ENCODE assay signal across 10 mouse cellular contexts in genomic region chr2:49732745-49733655, GRCm38 (mm10). TPM values are rescaled to one million over a fixed set of nuclear protein-coding genes. Genes with fewer than 3 reads are reported as not detected.
DNase-seq lines count a peak whose midpoint lies in the region; ATAC-seq and TF ChIP-seq lines count a peak whose summit lies in the region.
"Had no signal": no experiment of that assay in that cellular context is flagged by ENCODE, and none has a peak within 500 bp of the region (broad histone marks: within the 10 kb centered on the region; RNA-seq: fewer than 3 reads in every experiment).

No protein-coding gene starts in this region.

- ATAC-seq in hindbrain, embryonic 15.5 days (ENCODE audit: low FRiP score, low read depth) = no peak
- ATAC-seq in hindbrain, embryonic 12.5 days (ENCODE audit: low FRiP score) = no peak
- ATAC-seq in Patski = peak; percentile 27
- ATAC-seq in forebrain, embryonic 16.5 days = no peak
- peak; percentile 21 for ATAC-seq in megakaryocyte progenitor cell, adult 5-6 weeks (replicated peaks; ENCODE audit: poor library complexity)
- ATAC-seq: intestine, postnatal 0 days had no signal

- no peaks in the 10 kb centered on the region for H3K4me1 ChIP-seq in hindbrain, embryonic 15.5 days (replicated peaks)
- H3K4me1 ChIP-seq in hindbrain, embryonic 12.5 days = peaks cover 4% of the 10 kb centered on the region; the same call in 1 of the 2 replicates
- H3K4me1 ChIP-seq in forebrain, embryonic 16.5 days (replicated peaks; ENCODE audit: control insufficient read depth, insufficient read depth, low read length) = no peaks in the 10 kb centered on the region

- no peak overlapping the region for H3K4me3 ChIP-seq in hindbrain, embryonic 15.5 days
- no peak overlapping the region for H3K4me3 ChIP-seq in hindbrain, embryonic 12.5 days
- H3K4me3 ChIP-seq in forebrain, embryonic 16.5 days (replicated peaks; ENCODE audit: low read length) = no peak overlapping the region

- 74% methylated on average over 11 of the region's 11 CpGs for WGBS in hindbrain, embryonic 15.5 days
- 58% methylated on average over 11 of the region's 11 CpGs for WGBS in hindbrain, embryonic 12.5 days
- 59% methylated on average over 11 of the region's 11 CpGs for WGBS in forebrain, embryonic 16.5 days

- H3K27me3 ChIP-seq in hindbrain, embryonic 15.5 days = no peaks in the 10 kb centered on the region
- H3K27me3 ChIP-seq in hindbrain, embryonic 12.5 days = no peaks in the 10 kb centered on the region
- no peaks in the 10 kb centered on the region for H3K27me3 ChIP-seq in Patski
- no peaks in the 10 kb centered on the region for H3K27me3 ChIP-seq in forebrain, embryonic 16.5 days (replicated peaks; ENCODE audit: control insufficient read depth, insufficient read depth, low read length)

- no peak overlapping the region for H3K4me2 ChIP-seq in hindbrain, embryonic 15.5 days
- H3K4me2 ChIP-seq in hindbrain, embryonic 12.5 days (replicated peaks) = no peak overlapping the region
- H3K4me2 ChIP-seq in forebrain, embryonic 16.5 days (ENCODE audit: low read length) = no peak overlapping the region

- DNase-seq in Patski (ENCODE audit: low read depth, low spot score) = no peak
- no peak for DNase-seq in gastrocnemius, postnatal 4 days (ENCODE audit: low spot score in 2 of 2)
- DNase-seq in spleen, postnatal 10 days (ENCODE audit: low spot score in 2 of 2) = no peak
- no peak for DNase-seq in yolk sac, embryonic 10.5 days (ENCODE audit: low spot score)
- DNase-seq: cerebellum, postnatal 14 days had no signal

- TF ChIP-seq CTCF in Patski (IDR thresholded peaks at IDR 0.05) = no peak

- in situ Hi-C loops in Patski (cut with MboI; ENCODE audit: low pct_unique_long_range_greater_than_20kb) = loop anchor here (10.0 to 25.0 kb wide), 2 partner anchors 808 to 1946 kb away; no protein-coding TSS in a partner anchor

- CTCF ChIA-PET in Patski (lab: Charles Lee) = interaction anchor here (0.7 to 3.5 kb wide), 13 partner anchors 10 to 784 kb away, joined by 3 to 24 read pairs (median 5); partner anchors contain the start of gene Mbd5

- POLR2A ChIA-PET in Patski (lab: Charles Lee) = no interaction called here

- H3K27ac ChIP-seq in hindbrain, embryonic 15.5 days (replicated peaks) = 0 out of 2 replicates have a peak overlapping the region, but pooled peaks have one; percentile 26
- no peak overlapping the region for H3K27ac ChIP-seq in hindbrain, embryonic 12.5 days
- 0 out of 2 replicates have a peak overlapping the region, but pooled peaks have one; percentile 20 for H3K27ac ChIP-seq in forebrain, embryonic 16.5 days (ENCODE audit: low read length)

- H3K9ac ChIP-seq in hindbrain, embryonic 15.5 days = no peak overlapping the region
- no peak overlapping the region for H3K9ac ChIP-seq in hindbrain, embryonic 12.5 days
- no peak overlapping the region for H3K9ac ChIP-seq in forebrain, embryonic 16.5 days (replicated peaks; ENCODE audit: low read depth, low read length)

- H3K9me3 ChIP-seq in hindbrain, embryonic 15.5 days = no peaks in the 10 kb centered on the region
- H3K9me3 ChIP-seq in hindbrain, embryonic 12.5 days (replicated peaks) = no peaks in the 10 kb centered on the region
- H3K9me3 ChIP-seq in forebrain, embryonic 16.5 days (ENCODE audit: control insufficient read depth, low read length) = no peaks in the 10 kb centered on the region

- peaks cover 47% of the 10 kb centered on the region for H3K36me3 ChIP-seq in hindbrain, embryonic 15.5 days
- peaks cover 59% of the 10 kb centered on the region for H3K36me3 ChIP-seq in hindbrain, embryonic 12.5 days
- peaks cover 10% of the 10 kb centered on the region for H3K36me3 ChIP-seq in forebrain, embryonic 16.5 days (ENCODE audit: control insufficient read depth, insufficient read depth)

RNA-seq across cellular contexts. Expression of gene Lypd6b, which starts 54.5 kb away (rescaled TPM):
- 12.0 and 12.8 TPM in 2 replicates for polyA plus RNA-seq in hindbrain, embryonic 15.5 days (2015; fragmentation: Nextera tagmentation; extraction: Ambion mirVana)
- polyA plus RNA-seq in hindbrain, embryonic 12.5 days (2016; fragmentation: Nextera tagmentation; extraction: Ambion mirVana) = 1.7 and 2.6 TPM in 2 replicates
- 0.03 TPM for polyA plus RNA-seq in Patski (2021)
- 8.7 and 12.4 TPM in 2 replicates for polyA plus RNA-seq in forebrain, embryonic 16.5 days (2015; fragmentation: Nextera tagmentation; extraction: Ambion mirVana)
- total RNA-seq in megakaryocyte progenitor cell, adult 5-6 weeks (2015) = 0.27 TPM in 1 of 2 replicates, not detected in the other
- 0.12 TPM in 1 of 2 replicates, not detected in the other for total RNA-seq in megakaryocyte progenitor cell, adult 5-6 weeks (2017)
- not detected for total RNA-seq in gastrocnemius, postnatal 4 days (2021)

Comparison
In these comparisons a context has a peak if more than half of its experiments do, and no peak if none do; other contexts are left out.
1. ATAC-seq: peak in Patski (single experiment) and megakaryocyte progenitor cell, adult 5-6 weeks (single experiment); none in hindbrain, embryonic 15.5 days (single experiment), hindbrain, embryonic 12.5 days (single experiment) and forebrain, embryonic 16.5 days (single experiment).